Mouse (Mus musculus) stomach, postnatal 0 days (tissue): ENCODE data around the gene Cul9. TPM values are rescaled to one million over a fixed set of nuclear protein-coding genes. Genes with fewer than 3 reads are reported as not detected.

Experiments used
- ATAC-seq: fragments of 200-750 bp; cut with Nextera tagmentation; 2 replicates; pipeline ENCODE4 v1.8.0; 2017; ENCODE audit not compliant: low FRiP score, low TSS enrichment
- DNase-seq: peaks from one replicate; pipeline ENCODE4 v3.0.0-alpha.2; 2016; ENCODE audit warnings: low spot score
- H3K27ac ChIP-seq: fragments of 300-500 bp; sonication (generic); replicated peaks from 2 replicates; pipeline ENCODE4 v1.5.1; 2014; ENCODE audit warnings: mild to moderate bottlenecking, control low read depth
- H3K27me3 ChIP-seq: fragments of 300-500 bp; sonication (generic); 2 replicates; pipeline ENCODE4 v1.6.1; 2014; ENCODE audit warnings: low read length; ENCODE audit not compliant: control insufficient read depth, insufficient read depth
- H3K36me3 ChIP-seq: fragments of 300-500 bp; sonication (generic); 2 replicates; pipeline ENCODE4 v1.6.1; 2014; ENCODE audit warnings: low read length, mixed read lengths; ENCODE audit not compliant: control insufficient read depth, insufficient read depth
- H3K4me1 ChIP-seq: fragments of 300-500 bp; sonication (generic); replicated peaks from 2 replicates; pipeline ENCODE4 v1.6.1; 2014; ENCODE audit warnings: antibody characterized with exemption; ENCODE audit not compliant: control insufficient read depth, insufficient read depth
- H3K4me2 ChIP-seq: fragments of 300-500 bp; sonication (generic); replicated peaks from 2 replicates; pipeline ENCODE4 v1.6.1; 2014; ENCODE audit warnings: low read depth, mild to moderate bottlenecking, control low read depth, moderate library complexity
- H3K4me3 ChIP-seq: fragments of 300-500 bp; sonication (generic); 2 replicates; pipeline ENCODE4 v1.5.1; 2014; ENCODE audit warnings: low read depth, low read length, control low read depth
- H3K9ac ChIP-seq: fragments of 300-500 bp; sonication (generic); 2 replicates; pipeline ENCODE4 v1.6.1; 2014; ENCODE audit warnings: mild to moderate bottlenecking, low read length, control low read depth, mixed read lengths
- H3K9me3 ChIP-seq: fragments of 300-500 bp; sonication (generic); 2 replicates; pipeline ENCODE4 v1.6.1; 2016; ENCODE audit warnings: low read length; ENCODE audit not compliant: control insufficient read depth
- CTCF ChIP-seq: IDR thresholded peaks from 2 replicates; pipeline ENCODE4 v1.5.1; 2016; ENCODE audit warnings: antibody characterized with exemption, low read depth, mild to moderate bottlenecking, moderate library complexity
- EP300 ChIP-seq: optimal IDR thresholded peaks from 2 replicates; pipeline ENCODE3; 2016; ENCODE audit warnings: antibody characterized with exemption
- WGBS: fragments of 180-500 bp; shearing (Covaris S2); extraction: QIAGEN DNeasy Blood & Tissue Kit; methylation state at CpG from one replicate; pipeline ENCODE4 v1.1.7; 2014; 5-methylcytosine and 5-hydroxymethylcytosine counted together
- microRNA-seq: library from miRNA; unstranded; fragments of <30 nt; microRNA quantifications from one replicate; pipeline ENCODE4, GENCODE M21; 2016
- polyA plus RNA-seq: library from polyadenylated mRNA; unstranded; fragments of >200 nt; fragmentation: Nextera tagmentation; extraction: Ambion mirVana; gene quantifications from 2 replicates; pipeline ENCODE4 v1.2.1, GENCODE M21; 2015

The Cul9 gene
- polyA plus RNA-seq, 1 experiment from 2014 or later = 1.9 TPM

- H3K36me3 ChIP-seq = no peaks in the 10 kb centered on the region
- no peak overlapping the region for H3K9ac ChIP-seq
- DNase-seq (no peak), ATAC-seq (no peak)
- H3K4me2 ChIP-seq = peak overlapping the region; percentile 70
- H3K9me3 ChIP-seq = no peaks in the 10 kb centered on the region
- H3K4me1 ChIP-seq = peaks cover 5% of the 10 kb centered on the region; the same call in 1 of the 2 replicates
- no peak overlapping the region for H3K27ac ChIP-seq
- WGBS = 4% methylated on average over 26 of the region's 26 CpGs
- peak overlapping the region; percentile 37 for H3K4me3 ChIP-seq
- no peaks in the 10 kb centered on the region; the same call in 1 of the 2 replicates for H3K27me3 ChIP-seq
- TF ChIP-seq EP300 (no peak), CTCF (peak; percentile 44)
Observed at GRCm38 (mm10) chr17:46453970-46454411, 92.2 kb downstream of the Cul9 start.

- 22% methylated on average over 13 of the region's 13 CpGs for WGBS
- Histone ChIP-seq H3K36me3 (no peaks in the 10 kb centered on the region), H3K9me3 (no peaks in the 10 kb centered on the region), H3K27ac (no peak overlapping the region), H3K27me3 (no peaks in the 10 kb centered on the region; the same call in 1 of the 2 replicates), H3K4me3 (no peak overlapping the region), H3K9ac (no peak overlapping the region), H3K4me1 (peaks cover 5% of the 10 kb centered on the region; the same call in 1 of the 2 replicates), H3K4me2 (peak overlapping the region; percentile 70; the same call in 1 of the 2 replicates)
- TF ChIP-seq CTCF = no peak
- no peak for TF ChIP-seq EP300
- no peak for ATAC-seq
- no peak for DNase-seq
Observed at GRCm38 (mm10) chr17:46453302-46453948, 92.8 kb downstream of the Cul9 start.

GRCm38 (mm10) chr17:46452683-46453082 is 93.5 kb downstream of the Cul9 start:
- WGBS = 51% methylated on average over 5 of the region's 5 CpGs
- H3K27me3 ChIP-seq = no peaks in the 10 kb centered on the region; the same call in 1 of the 2 replicates
- TF ChIP-seq EP300 = no peak
- no peak for TF ChIP-seq CTCF
- no peaks in the 10 kb centered on the region for H3K36me3 ChIP-seq
- DNase-seq (no peak), ATAC-seq (no peak)
- no peak overlapping the region for H3K9ac ChIP-seq
- no peak overlapping the region for H3K4me2 ChIP-seq
- H3K4me1 ChIP-seq = peaks cover 5% of the 10 kb centered on the region; the same call in 1 of the 2 replicates
- H3K27ac ChIP-seq = no peak overlapping the region
- no peaks in the 10 kb centered on the region for H3K9me3 ChIP-seq
- no peak overlapping the region for H3K4me3 ChIP-seq

Small RNA genes within 50 kb of the gene (microRNA-seq; reads per million reads assigned to microRNA genes)
- not detected for gene Mir6976

Other genes starting within 250 kb of the Cul9 start
- gene Dlk2, start 249.0 kb downstream of the Cul9 start, polyA plus RNA-seq = 8.9 and 10.8 TPM in 2 replicates
- gene Abcc10, start 218.0 kb downstream of the Cul9 start, polyA plus RNA-seq = 3.5 and 4.3 TPM in 2 replicates
- gene Zfp318, start 162.7 kb downstream of the Cul9 start, polyA plus RNA-seq = 2.9 and 3.5 TPM in 2 replicates
- gene Crip3, start 117.5 kb downstream of the Cul9 start, polyA plus RNA-seq = 0.23 and 0.24 TPM in 2 replicates
- not detected in 2 replicates for gene Slc22a7, start 107.9 kb downstream of the Cul9 start, polyA plus RNA-seq
- 0.13 and 0.15 TPM in 2 replicates for gene Ttbk1, start 58.7 kb downstream of the Cul9 start, polyA plus RNA-seq
- 23.8 and 24.7 TPM in 2 replicates for gene Dnph1, start 49.7 kb downstream of the Cul9 start, polyA plus RNA-seq
- gene Srf, start 9.8 kb upstream of the Cul9 start, polyA plus RNA-seq = 3.7 and 4.3 TPM in 2 replicates
- gene Ptk7, start 83.1 kb upstream of the Cul9 start, polyA plus RNA-seq = 29.4 and 32.1 TPM in 2 replicates
- gene Klc4, start 99.6 kb upstream of the Cul9 start, polyA plus RNA-seq = 34.5 and 34.8 TPM in 2 replicates
- gene Mrpl2, start 99.8 kb upstream of the Cul9 start, polyA plus RNA-seq = 96.4 and 98.8 TPM in 2 replicates
- 12.9 and 14.0 TPM in 2 replicates for gene Cul7, start 103.9 kb upstream of the Cul9 start, polyA plus RNA-seq
- gene Rrp36, start 128.0 kb upstream of the Cul9 start, polyA plus RNA-seq = 37.2 and 38.1 TPM in 2 replicates
- gene Mea1, start 132.4 kb upstream of the Cul9 start, polyA plus RNA-seq = 142 and 146 TPM in 2 replicates
- 73.7 and 75.0 TPM in 2 replicates for gene Klhdc3, start 134.5 kb upstream of the Cul9 start, polyA plus RNA-seq
- 27.2 and 30.3 TPM in 2 replicates for gene Ppp2r5d, start 158.7 kb upstream of the Cul9 start, polyA plus RNA-seq
- gene Pex6, start 165.1 kb upstream of the Cul9 start, polyA plus RNA-seq = 9.8 and 11.8 TPM in 2 replicates
- gene Gnmt, start 182.8 kb upstream of the Cul9 start, polyA plus RNA-seq = 2.1 and 3.1 TPM in 2 replicates
- gene Cnpy3, start 205.8 kb upstream of the Cul9 start, polyA plus RNA-seq = 39.0 and 39.9 TPM in 2 replicates
- gene Ptcra, start 217.3 kb upstream of the Cul9 start, polyA plus RNA-seq = 0.50 TPM in 2 replicates
- 113 and 117 TPM in 2 replicates for gene 2310039H08Rik, start 226.2 kb upstream of the Cul9 start, polyA plus RNA-seq
- 93.7 and 95.0 TPM in 2 replicates for gene Rpl7l1, start 236.3 kb upstream of the Cul9 start, polyA plus RNA-seq